Mouse (Mus musculus): ENCODE measurements around the gene Dctpp1.
"Not testable (repeated sequence)": the region's sequence is repeated elsewhere in the genome, so short reads cannot be mapped to it uniquely, and the experiment has no call there.

Dctpp1 gene

GRCm38 (mm10) chr7:127270256-127270655 lies 9.7 kb upstream of the Dctpp1 start:
- no peak for DNase-seq (ENCODE audit: low read depth)

- DNase-seq (ENCODE audit: low read depth), result no peak
These were observed 3.0 kb upstream of the Dctpp1 start for GRCm38 (mm10) chr7:127263526-127263925.

- DNase-seq (ENCODE audit: low read depth), result no peak
These were observed 1.9 kb upstream of the Dctpp1 start for GRCm38 (mm10) chr7:127262218-127262961.

GRCm38 (mm10) chr7:127259186-127259905 lies 1.2 kb downstream of the Dctpp1 start:
- no peak for DNase-seq (ENCODE audit: low read depth)

- no peak for DNase-seq (ENCODE audit: low read depth)
These were observed 4.0 kb downstream of the Dctpp1 start for GRCm38 (mm10) chr7:127256518-127256917.

GRCm38 (mm10) chr7:127255965-127256364 lies 4.5 kb downstream of the Dctpp1 start:
- DNase-seq (ENCODE audit: low read depth), result no peak

GRCm38 (mm10) chr7:127255008-127255407 lies 5.5 kb downstream of the Dctpp1 start:
- DNase-seq (ENCODE audit: low read depth), result no peak

GRCm38 (mm10) chr7:127253821-127254769 lies 6.4 kb downstream of the Dctpp1 start:
- DNase-seq (ENCODE audit: low read depth), result peak; percentile 94

GRCm38 (mm10) chr7:127253341-127253740 lies 7.2 kb downstream of the Dctpp1 start:
- no peak for DNase-seq (ENCODE audit: low read depth)

- DNase-seq (ENCODE audit: low read depth), result no peak
These were observed 8.1 kb downstream of the Dctpp1 start for GRCm38 (mm10) chr7:127252414-127252813.

GRCm38 (mm10) chr7:127250511-127250910 lies 10.0 kb downstream of the Dctpp1 start:
- DNase-seq (ENCODE audit: low read depth), result not testable (repeated sequence)

GRCm38 (mm10) chr7:127244658-127245510 lies 15.6 kb downstream of the Dctpp1 start:
- DNase-seq (ENCODE audit: low read depth), result no peak

- peak; percentile 90 for DNase-seq (ENCODE audit: low read depth)
These were observed 16.4 kb downstream of the Dctpp1 start, which contains the start of gene Zfp771 for GRCm38 (mm10) chr7:127243870-127244657. TSS of gene Zfp771 (plus strand) at chr7:127244274.

GRCm38 (mm10) chr7:127243361-127243867 lies 17.1 kb downstream of the Dctpp1 start:
- no peak for DNase-seq (ENCODE audit: low read depth)

GRCm38 (mm10) chr7:127234777-127235176 lies 25.7 kb downstream of the Dctpp1 start:
- DNase-seq (ENCODE audit: low read depth), result no peak

GRCm38 (mm10) chr7:127233765-127234164 lies 26.7 kb downstream of the Dctpp1 start:
- DNase-seq (ENCODE audit: low read depth), result no peak

- DNase-seq (ENCODE audit: low read depth), result no peak
These were observed 27.1 kb downstream of the Dctpp1 start for GRCm38 (mm10) chr7:127233368-127233749.

GRCm38 (mm10) chr7:127232622-127233367 lies 27.7 kb downstream of the Dctpp1 start, which contains the start of the genes Zfp553 and Sept1:
TSS of gene Zfp553 (plus strand) at chr7:127233061.
TSS of gene Sept1 (minus strand) at chr7:127233130.
- peak; percentile 62 for DNase-seq (ENCODE audit: low read depth)
